Mouse (Mus musculus) intestine, postnatal 0 days (tissue): ENCODE data around the gene Vps45. TPM values are rescaled to one million over a fixed set of nuclear protein-coding genes. Genes with fewer than 3 reads are reported as not detected.

Experiments used
- ATAC-seq: fragments of 200-750 bp; cut with Nextera tagmentation; 2 replicates; pipeline ENCODE4 v1.8.0; 2017; ENCODE audit warnings: mild to moderate bottlenecking, moderate TSS enrichment, moderate library complexity
- H3K27ac ChIP-seq: fragments of 300-500 bp; sonication (generic); 2 replicates; pipeline ENCODE4 v1.5.1; 2014; ENCODE audit warnings: mild to moderate bottlenecking, low read depth, low read length, moderate library complexity
- H3K27me3 ChIP-seq: fragments of 300-500 bp; sonication (generic); replicated peaks from 2 replicates; pipeline ENCODE4 v1.6.1; 2014; ENCODE audit warnings: low read length, mixed read lengths; ENCODE audit not compliant: control insufficient read depth, insufficient read depth
- H3K36me3 ChIP-seq: fragments of 300-500 bp; sonication (generic); 2 replicates; pipeline ENCODE4 v1.6.1; 2014; ENCODE audit warnings: mild to moderate bottlenecking, moderate library complexity; ENCODE audit not compliant: control insufficient read depth, insufficient read depth
- H3K4me1 ChIP-seq: fragments of 300-500 bp; sonication (generic); replicated peaks from 2 replicates; pipeline ENCODE4 v1.6.1; 2014; ENCODE audit warnings: antibody characterized with exemption, low read length, mixed read lengths; ENCODE audit not compliant: control insufficient read depth, insufficient read depth
- H3K4me2 ChIP-seq: fragments of 300-500 bp; sonication (generic); replicated peaks from 2 replicates; pipeline ENCODE4 v1.6.1; 2014; ENCODE audit warnings: low read depth, mild to moderate bottlenecking, moderate library complexity
- H3K4me3 ChIP-seq: fragments of 300-500 bp; sonication (generic); 2 replicates; pipeline ENCODE4 v1.5.1; 2014; ENCODE audit warnings: low read depth, low read length
- H3K9ac ChIP-seq: fragments of 300-500 bp; sonication (generic); 2 replicates; pipeline ENCODE4 v1.6.1; 2014; ENCODE audit warnings: mild to moderate bottlenecking, low read depth, low read length
- H3K9me3 ChIP-seq: fragments of 300-500 bp; sonication (generic); 2 replicates; pipeline ENCODE4 v1.6.1; 2016; ENCODE audit warnings: mixed run types; ENCODE audit not compliant: control insufficient read depth
- CTCF ChIP-seq: sonication (generic); IDR thresholded peaks from 2 replicates; pipeline ENCODE4 v1.5.1; 2016; ENCODE audit warnings: low read depth, mild to moderate bottlenecking, control low read depth, antibody characterized with exemption, moderate library complexity
- WGBS: fragments of 180-500 bp; shearing (Covaris S2); extraction: QIAGEN DNeasy Blood & Tissue Kit; methylation state at CpG from one replicate; pipeline ENCODE4 v1.1.7; 2014; 5-methylcytosine and 5-hydroxymethylcytosine counted together
- polyA plus RNA-seq: library from polyadenylated mRNA; unstranded; fragments of >200 nt; fragmentation: Nextera tagmentation; extraction: Ambion mirVana; gene quantifications from 2 replicates; pipeline ENCODE4 v1.2.1, GENCODE M21; 2015

Gene Vps45
- polyA plus RNA-seq, 1 experiment from 2014 or later = 22.5 TPM

DNA sequence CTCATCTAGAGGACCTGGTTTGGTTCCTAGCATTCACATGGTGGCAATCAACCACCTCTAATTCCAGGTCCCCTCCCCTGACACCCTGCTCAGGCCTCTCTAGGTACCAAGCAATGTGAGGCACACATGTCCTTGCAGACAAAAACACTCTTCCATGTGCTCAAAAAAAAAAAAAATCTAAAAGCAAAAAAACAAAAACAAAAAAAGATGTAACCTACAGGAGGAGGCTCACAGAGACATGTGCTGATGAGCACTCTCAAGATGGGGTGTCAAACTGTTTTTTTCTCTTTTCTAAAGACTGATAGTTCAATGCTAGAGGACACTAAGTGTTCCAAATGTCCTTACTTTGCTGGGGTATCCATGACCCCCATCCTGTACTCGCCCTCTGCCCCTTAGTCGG, 23.8 kb upstream of the Vps45 start:
- no peaks in the 10 kb centered on the region for H3K36me3 ChIP-seq
- no peak overlapping the region for H3K27ac ChIP-seq
- no peak for ATAC-seq
- 86% methylated on average over 2 of the region's 2 CpGs for WGBS
- H3K4me1 ChIP-seq = no peaks in the 10 kb centered on the region
- no peak for TF ChIP-seq CTCF
- H3K4me2 ChIP-seq = no peak overlapping the region
- no peaks in the 10 kb centered on the region for H3K9me3 ChIP-seq
- no peak overlapping the region for H3K4me3 ChIP-seq
- H3K9ac ChIP-seq = no peak overlapping the region
- no peaks in the 10 kb centered on the region for H3K27me3 ChIP-seq

DNA sequence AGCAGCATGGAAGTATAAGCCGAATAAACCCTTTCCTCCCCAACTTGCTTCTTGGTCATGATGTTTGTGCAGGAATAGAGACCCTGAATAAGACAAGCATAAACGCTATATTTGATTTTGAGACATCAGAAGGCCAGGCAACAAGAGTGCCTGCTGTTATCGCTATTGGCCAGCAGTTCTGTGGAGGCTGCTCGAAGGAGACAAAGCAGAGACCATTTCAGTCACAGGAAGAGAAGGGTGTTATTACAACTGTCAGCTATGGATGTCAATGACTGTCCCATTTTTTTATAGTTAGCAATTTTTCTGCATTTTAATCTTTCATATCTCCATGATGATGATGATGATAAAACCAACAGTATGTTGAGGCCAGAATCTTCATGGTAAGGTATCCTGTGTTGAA, 23.4 kb upstream of the Vps45 start:
- no peak overlapping the region for H3K4me3 ChIP-seq
- TF ChIP-seq CTCF = no peak
- no peak overlapping the region for H3K27ac ChIP-seq
- H3K9me3 ChIP-seq = no peaks in the 10 kb centered on the region
- no peak overlapping the region for H3K4me2 ChIP-seq
- no peaks in the 10 kb centered on the region for H3K36me3 ChIP-seq
- no peak overlapping the region for H3K9ac ChIP-seq
- no peaks in the 10 kb centered on the region for H3K27me3 ChIP-seq
- ATAC-seq = no peak
- no peaks in the 10 kb centered on the region for H3K4me1 ChIP-seq
- WGBS = 85% methylated on average over 4 of the region's 4 CpGs

- no peak; the same call in 1 of the 2 replicates for ATAC-seq
- Histone ChIP-seq H3K4me2 (no peak overlapping the region), H3K4me1 (no peaks in the 10 kb centered on the region), H3K36me3 (no peaks in the 10 kb centered on the region), H3K9me3 (no peaks in the 10 kb centered on the region), H3K27ac (no peak overlapping the region), H3K9ac (no peak overlapping the region), H3K27me3 (no peaks in the 10 kb centered on the region), H3K4me3 (no peak overlapping the region)
- WGBS = 75% methylated on average over 1 of the region's 1 CpGs
- TF ChIP-seq CTCF = peak; percentile 77
These were observed 22.7 kb upstream of the Vps45 start for GRCm38 (mm10) chr3:96081006-96081405.

- Histone ChIP-seq H3K4me3 (no peak overlapping the region), H3K36me3 (no peaks in the 10 kb centered on the region), H3K27me3 (no peaks in the 10 kb centered on the region), H3K4me2 (no peak overlapping the region), H3K9ac (no peak overlapping the region), H3K27ac (no peak overlapping the region), H3K4me1 (no peaks in the 10 kb centered on the region), H3K9me3 (no peaks in the 10 kb centered on the region)
- 18% methylated on average over 3 of the region's 3 CpGs for WGBS
- TF ChIP-seq CTCF = no peak
- ATAC-seq = no peak
These were observed 20.4 kb upstream of the Vps45 start for GRCm38 (mm10) chr3:96078711-96079110.

DNA sequence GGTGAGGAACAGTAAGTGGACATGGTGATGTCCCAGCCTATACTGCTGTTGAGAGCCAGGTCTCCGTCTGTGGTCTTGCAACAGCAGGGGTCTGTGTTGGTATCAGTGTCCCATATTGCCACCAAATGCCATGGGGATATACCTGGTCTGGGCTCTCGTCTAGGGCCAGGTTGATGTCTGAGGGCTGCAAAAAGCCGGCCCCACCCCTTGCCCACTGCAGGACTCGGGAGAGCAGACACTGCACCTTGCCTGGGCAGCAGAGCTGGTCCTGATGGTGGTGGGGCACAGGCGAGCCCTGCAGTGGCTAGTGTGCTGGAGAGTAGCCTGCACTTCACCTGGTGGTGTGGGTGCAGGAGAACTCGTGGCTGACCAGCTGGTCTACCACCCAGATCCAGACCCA, 19.8 kb upstream of the Vps45 start:
- no peak overlapping the region for H3K9ac ChIP-seq
- ATAC-seq = no peak
- H3K9me3 ChIP-seq = no peaks in the 10 kb centered on the region
- H3K4me3 ChIP-seq = no peak overlapping the region
- no peaks in the 10 kb centered on the region for H3K27me3 ChIP-seq
- 73% methylated on average over 6 of the region's 6 CpGs for WGBS
- H3K4me1 ChIP-seq = no peaks in the 10 kb centered on the region
- no peaks in the 10 kb centered on the region for H3K36me3 ChIP-seq
- TF ChIP-seq CTCF = no peak
- no peak overlapping the region for H3K4me2 ChIP-seq
- H3K27ac ChIP-seq = no peak overlapping the region

DNA sequence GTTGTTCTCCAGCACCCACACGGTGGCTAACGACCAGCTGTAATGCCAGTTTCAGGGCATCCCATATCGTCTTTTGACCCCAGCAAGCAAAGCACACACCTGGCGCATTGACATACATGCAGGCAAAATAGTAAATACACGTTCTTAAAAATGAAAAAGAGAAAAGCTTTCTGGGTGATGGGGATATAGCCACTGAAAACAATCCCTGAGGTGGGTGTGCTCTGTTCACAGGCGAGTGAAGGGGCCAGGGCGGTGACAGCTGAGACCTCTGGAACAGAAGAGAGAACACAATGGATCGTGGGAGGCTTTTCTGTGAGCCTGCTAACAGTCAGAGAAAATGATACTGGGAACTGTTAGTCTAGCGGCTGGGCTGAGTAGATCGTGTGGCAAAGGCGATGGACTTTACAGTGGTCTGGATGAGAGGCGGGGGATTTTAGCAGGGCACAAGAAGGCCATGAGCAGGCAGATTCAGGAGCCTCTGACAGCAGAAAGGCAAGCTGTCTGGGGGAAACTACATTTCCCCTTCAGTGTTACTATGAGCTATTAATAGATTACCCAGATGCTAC, 14.7 kb upstream of the Vps45 start:
- no peak overlapping the region for H3K4me3 ChIP-seq

GRCm38 (mm10) chr3:96070241-96070640, 12.0 kb upstream of the Vps45 start:
- Histone ChIP-seq H3K4me1 (no peaks in the 10 kb centered on the region), H3K4me2 (no peak overlapping the region), H3K4me3 (no peak overlapping the region), H3K27ac (no peak overlapping the region), H3K36me3 (no peaks in the 10 kb centered on the region), H3K9me3 (no peaks in the 10 kb centered on the region), H3K27me3 (no peaks in the 10 kb centered on the region), H3K9ac (no peak overlapping the region)
- WGBS = 81% methylated on average over 4 of the region's 4 CpGs
- no peak for TF ChIP-seq CTCF
- ATAC-seq = no peak

More for the DNA sequence above, 14.7 kb upstream of the Vps45 start:
- no peak for ATAC-seq
- TF ChIP-seq CTCF = no peak
- Histone ChIP-seq H3K36me3 (no peaks in the 10 kb centered on the region), H3K4me1 (no peaks in the 10 kb centered on the region), H3K27me3 (no peaks in the 10 kb centered on the region), H3K4me2 (no peak overlapping the region), H3K9me3 (no peaks in the 10 kb centered on the region), H3K9ac (no peak overlapping the region), H3K27ac (no peak overlapping the region)
- WGBS = 70% methylated on average over 12 of the region's 12 CpGs
